Mouse (Mus musculus) midbrain, embryonic 13.5 days (tissue): ENCODE results near the gene Mtmr14. TPM values are rescaled to one million over a fixed set of nuclear protein-coding genes. Genes with fewer than 3 reads are reported as not detected.

Experiments used
- ATAC-seq: fragments of 200-750 bp; cut with Nextera tagmentation; 2 replicates; pipeline ENCODE4 v1.8.0; 2017; ENCODE audit warnings: mild to moderate bottlenecking, moderate TSS enrichment, moderate library complexity
- H3K27ac ChIP-seq: fragments of 300-500 bp; sonication (generic); 2 replicates; pipeline ENCODE4 v1.5.1; 2015; ENCODE audit warnings: inconsistent platforms, mild to moderate bottlenecking, moderate library complexity
- H3K27me3 ChIP-seq: fragments of 300-500 bp; sonication (generic); 2 replicates; pipeline ENCODE4 v1.6.1; 2015; ENCODE audit warnings: mild to moderate bottlenecking, inconsistent platforms
- H3K36me3 ChIP-seq: fragments of 300-500 bp; sonication (generic); 2 replicates; pipeline ENCODE4 v1.6.1; 2015; ENCODE audit warnings: mild to moderate bottlenecking, inconsistent platforms
- H3K4me1 ChIP-seq: fragments of 300-500 bp; sonication (generic); replicated peaks from 2 replicates; pipeline ENCODE4 v1.6.1; 2015; ENCODE audit warnings: inconsistent platforms
- H3K4me2 ChIP-seq: fragments of 300-500 bp; sonication (generic); replicated peaks from 2 replicates; pipeline ENCODE4 v1.6.1; 2015; ENCODE audit warnings: moderate library complexity, mild to moderate bottlenecking, inconsistent platforms
- H3K4me3 ChIP-seq: fragments of 300-500 bp; sonication (generic); replicated peaks from 2 replicates; pipeline ENCODE4 v1.5.1; 2015; ENCODE audit warnings: mild to moderate bottlenecking, inconsistent platforms
- H3K9ac ChIP-seq: fragments of 300-500 bp; sonication (generic); replicated peaks from 2 replicates; pipeline ENCODE4 v1.6.1; 2015; ENCODE audit warnings: mild to moderate bottlenecking, inconsistent platforms
- H3K9me3 ChIP-seq: fragments of 300-500 bp; sonication (generic); 2 replicates; pipeline ENCODE4 v1.6.1; 2016; ENCODE audit warnings: mild to moderate bottlenecking, inconsistent platforms
- WGBS: fragments of 180-500 bp; shearing (Covaris S2); methylation state at CpG from one replicate; pipeline ENCODE4 v1.1.7; 2015; 5-methylcytosine and 5-hydroxymethylcytosine counted together
- polyA plus RNA-seq: library from polyadenylated mRNA; unstranded; fragments of >200 nt; fragmentation: Nextera tagmentation; extraction: Ambion mirVana; gene quantifications from 2 replicates; pipeline ENCODE4 v1.2.1, GENCODE M21; 2015

Mtmr14 gene
- polyA plus RNA-seq, 1 experiment from 2014 or later = 45.0 TPM

DNA sequence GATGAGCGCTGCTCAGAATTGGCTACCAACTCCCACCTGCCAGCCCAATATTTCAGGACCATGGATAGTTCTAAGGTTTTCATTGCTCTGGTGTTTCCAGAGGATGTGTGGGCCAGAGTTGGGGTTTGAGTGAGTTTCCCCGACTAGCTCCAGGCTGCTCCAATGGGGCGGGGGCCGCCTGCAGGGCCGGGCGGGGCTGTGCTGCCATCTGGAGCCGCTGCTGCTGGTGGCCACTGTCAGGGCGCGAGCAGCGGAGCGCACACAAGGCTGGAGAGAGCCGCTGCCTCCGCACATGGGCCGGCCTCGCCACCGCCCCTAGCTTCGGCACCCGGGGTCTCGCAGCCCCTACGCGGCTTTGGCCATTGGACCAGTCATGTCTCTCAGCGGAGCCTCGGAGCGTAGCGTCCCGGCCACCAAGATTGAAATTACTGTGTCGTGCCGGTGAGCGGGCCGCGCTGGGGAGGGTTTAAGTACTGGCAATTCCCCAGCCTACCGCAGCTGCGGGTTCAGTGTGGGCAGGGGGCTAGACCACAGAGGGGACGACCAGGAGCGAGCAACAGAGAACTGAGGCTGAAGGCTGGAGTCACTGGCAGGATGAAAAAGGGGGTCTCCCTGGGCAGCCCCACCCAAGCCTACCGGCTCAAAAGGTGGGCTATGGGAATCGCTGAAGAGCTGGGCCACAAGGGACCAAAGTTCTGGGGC, 44.6 kb downstream of the Mtmr14 start, which contains the start of gene Cpne9:
Gene Cpne9, plus strand, starts transcription at position 207 of the 702 bp plus-strand sequence.
- no peak within 1 kb of the TSS for H3K27ac ChIP-seq
- peak; percentile 78 for ATAC-seq
- 1% methylated on average over 37 of the region's 37 CpGs for WGBS
- peak within 1 kb of the TSS; percentile 37 for H3K4me3 ChIP-seq
- peaks cover 47% of the 10 kb centered on the region for H3K27me3 ChIP-seq
- no peaks in the 10 kb centered on the region for H3K9me3 ChIP-seq
- peaks cover 14% of the 10 kb centered on the region for H3K4me1 ChIP-seq
- H3K36me3 ChIP-seq = peaks cover 28% of the 10 kb centered on the region
- H3K9ac ChIP-seq = peak within 1 kb of the TSS; percentile 60
- peak within 1 kb of the TSS; percentile 64 for H3K4me2 ChIP-seq

DNA sequence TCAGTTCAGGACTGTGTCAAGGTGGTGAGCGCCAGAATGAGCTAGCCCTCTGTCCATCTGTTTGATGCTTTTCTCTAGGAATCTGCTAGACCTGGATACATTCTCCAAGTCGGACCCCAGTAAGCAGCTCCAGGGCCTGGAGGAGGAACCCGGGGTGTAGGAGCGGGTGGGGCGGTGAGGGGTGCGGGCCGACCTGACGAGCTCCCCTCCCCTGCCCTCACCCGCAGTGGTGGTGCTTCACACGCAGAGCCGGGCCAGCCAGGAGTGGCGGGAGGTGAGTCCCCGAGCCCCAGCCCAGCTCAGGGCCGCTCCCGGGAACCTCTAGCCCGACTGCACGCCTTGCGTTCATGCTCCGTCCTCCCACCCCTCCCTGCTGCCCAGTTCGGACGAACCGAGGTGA, 45.3 kb downstream of the Mtmr14 start:
- H3K4me2 ChIP-seq = peak overlapping the region; percentile 64
- no peaks in the 10 kb centered on the region for H3K9me3 ChIP-seq
- peaks cover 47% of the 10 kb centered on the region for H3K27me3 ChIP-seq
- H3K4me3 ChIP-seq = peak overlapping the region; percentile 37
- peaks cover 22% of the 10 kb centered on the region for H3K36me3 ChIP-seq
- H3K9ac ChIP-seq = no peak overlapping the region; the same call in 1 of the 2 replicates
- WGBS = 1% methylated on average over 22 of the region's 22 CpGs
- H3K27ac ChIP-seq = no peak overlapping the region
- H3K4me1 ChIP-seq = peaks cover 14% of the 10 kb centered on the region
- peak; percentile 62 for ATAC-seq

DNA sequence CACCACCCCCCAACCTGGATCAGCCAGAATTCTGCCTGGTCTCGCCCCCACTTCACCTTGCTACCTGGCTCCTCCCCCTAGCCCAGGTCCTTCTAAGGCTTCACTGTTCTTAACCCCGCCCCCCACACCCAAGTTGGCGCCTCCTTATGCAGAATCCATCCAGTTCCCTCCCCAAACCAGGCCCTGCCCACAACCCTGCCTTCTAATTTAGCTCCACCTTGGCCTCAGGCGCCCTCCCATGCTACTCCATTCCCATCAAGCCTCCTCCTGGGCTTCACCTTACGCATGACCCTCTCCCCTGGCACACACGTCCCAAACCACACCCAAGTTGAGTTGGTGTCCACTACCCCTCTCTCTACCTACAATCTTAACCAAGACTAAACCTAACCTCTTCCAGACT, 45.9 kb downstream of the Mtmr14 start:
- WGBS = 2% methylated on average over 6 of the region's 6 CpGs
- Histone ChIP-seq H3K9ac (no peak overlapping the region), H3K9me3 (no peaks in the 10 kb centered on the region), H3K36me3 (peaks cover 17% of the 10 kb centered on the region), H3K4me2 (peak overlapping the region; percentile 64), H3K27me3 (peaks cover 47% of the 10 kb centered on the region), H3K27ac (no peak overlapping the region), H3K4me1 (peaks cover 14% of the 10 kb centered on the region), H3K4me3 (peak overlapping the region; percentile 37; the same call in 1 of the 2 replicates)
- ATAC-seq = no peak

DNA sequence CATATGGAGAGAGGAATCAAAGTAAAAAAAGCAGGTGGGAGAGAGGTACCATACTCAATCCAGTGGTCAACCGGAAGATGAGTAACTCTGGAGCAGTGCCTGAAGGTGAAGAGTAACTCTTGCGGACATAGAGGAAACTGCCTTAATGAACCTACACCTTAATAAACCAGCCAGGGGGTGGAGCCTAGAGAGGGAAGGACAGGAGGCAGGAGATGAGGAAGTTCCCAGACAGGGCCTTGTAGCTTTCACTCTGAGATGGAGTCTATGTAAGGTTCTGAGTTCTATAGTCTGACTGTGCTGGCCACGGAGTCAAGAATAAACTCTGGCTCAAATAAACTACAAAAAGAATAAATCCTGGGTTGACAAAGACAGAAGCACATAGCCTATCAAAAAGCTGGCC, 47.3 kb downstream of the Mtmr14 start:
- H3K9ac ChIP-seq = no peak overlapping the region
- no peaks in the 10 kb centered on the region for H3K9me3 ChIP-seq
- H3K36me3 ChIP-seq = peaks cover 3% of the 10 kb centered on the region; the same call in 1 of the 2 replicates
- H3K4me3 ChIP-seq = no peak overlapping the region
- H3K4me1 ChIP-seq = peaks cover 14% of the 10 kb centered on the region
- 75% methylated on average over 3 of the region's 3 CpGs for WGBS
- no peak overlapping the region for H3K4me2 ChIP-seq
- ATAC-seq = no peak
- peaks cover 47% of the 10 kb centered on the region for H3K27me3 ChIP-seq
- no peak overlapping the region for H3K27ac ChIP-seq

DNA sequence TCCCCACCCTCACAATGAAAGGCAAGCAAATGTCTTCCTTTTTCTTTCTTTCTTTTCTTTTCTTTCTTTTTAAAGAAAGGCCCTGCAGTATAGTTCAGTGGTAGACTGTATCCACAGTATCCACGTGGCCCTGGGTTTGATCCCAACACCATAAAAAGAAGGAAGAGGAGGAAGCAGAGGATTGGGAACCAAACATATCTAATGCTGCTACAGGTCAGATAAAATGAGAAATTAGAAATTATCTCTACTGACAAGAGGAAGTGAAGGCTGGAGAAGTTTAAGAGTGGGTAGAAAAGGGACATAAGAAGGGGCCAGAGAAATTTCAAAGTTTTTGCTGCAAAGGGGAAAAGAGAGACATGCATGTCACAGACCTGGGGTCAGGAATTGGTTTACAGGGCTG, 48.7 kb downstream of the Mtmr14 start:
- peaks cover 14% of the 10 kb centered on the region for H3K4me1 ChIP-seq
- no peak for ATAC-seq
- WGBS = 68% methylated on average over 1 of the region's 1 CpGs

DNA sequence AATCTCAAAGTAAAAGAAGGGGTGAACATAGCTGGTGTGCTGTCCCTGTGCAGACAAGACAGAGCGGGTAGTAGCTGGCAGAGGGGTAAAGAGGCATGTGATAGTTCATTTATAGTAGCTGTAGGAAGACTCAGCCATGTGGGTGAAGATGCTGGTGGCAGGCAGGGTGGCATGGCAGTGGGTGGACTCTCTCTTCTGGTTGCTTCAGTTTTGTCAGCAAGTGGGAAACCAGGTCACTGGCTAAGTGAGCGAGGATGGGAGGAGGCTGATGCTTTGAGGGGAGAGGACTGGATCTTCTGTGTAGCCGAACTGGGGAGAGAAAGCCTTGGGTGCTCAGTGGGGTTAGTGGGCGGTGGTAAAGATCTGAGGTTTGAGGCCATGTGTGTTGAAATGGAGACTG, 49.6 kb downstream of the Mtmr14 start:
- H3K27ac ChIP-seq = no peak overlapping the region
- peaks cover 30% of the 10 kb centered on the region for H3K27me3 ChIP-seq
- ATAC-seq = no peak
- H3K4me3 ChIP-seq = no peak overlapping the region
- 60% methylated on average over 4 of the region's 4 CpGs for WGBS
- no peaks in the 10 kb centered on the region for H3K36me3 ChIP-seq
- no peak overlapping the region for H3K4me2 ChIP-seq
- H3K9ac ChIP-seq = no peak overlapping the region
- H3K4me1 ChIP-seq = peaks cover 9% of the 10 kb centered on the region
- H3K9me3 ChIP-seq = no peaks in the 10 kb centered on the region

More for the DNA sequence above, 48.7 kb downstream of the Mtmr14 start:
- no peaks in the 10 kb centered on the region for H3K36me3 ChIP-seq
- H3K4me2 ChIP-seq = no peak overlapping the region
- H3K4me3 ChIP-seq = no peak overlapping the region
- H3K9ac ChIP-seq = no peak overlapping the region
- peaks cover 39% of the 10 kb centered on the region for H3K27me3 ChIP-seq
- H3K27ac ChIP-seq = no peak overlapping the region
- no peaks in the 10 kb centered on the region for H3K9me3 ChIP-seq

DNA sequence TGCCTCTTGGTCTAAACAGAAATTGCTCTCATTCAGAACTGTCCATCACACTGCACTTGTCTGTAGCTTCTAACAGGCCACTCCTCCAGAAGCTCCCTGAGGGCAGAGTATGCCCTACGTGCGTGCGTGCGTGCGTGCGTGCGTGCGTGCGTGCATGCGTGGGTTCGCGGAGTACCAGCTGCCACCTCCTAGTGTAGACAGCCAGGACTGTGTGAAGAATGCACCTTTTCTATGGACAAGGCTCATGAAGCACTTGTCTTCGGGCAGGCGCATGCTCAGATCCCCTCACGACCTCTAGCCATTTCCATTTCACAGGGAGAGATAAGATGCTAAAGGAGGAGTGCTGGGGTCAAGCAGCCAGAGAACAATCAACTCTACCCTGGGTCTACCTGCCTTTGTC, 51.7 kb downstream of the Mtmr14 start:
- no peaks in the 10 kb centered on the region for H3K36me3 ChIP-seq
- no peaks in the 10 kb centered on the region for H3K9me3 ChIP-seq
- H3K27me3 ChIP-seq = peaks cover 8% of the 10 kb centered on the region; the same call in 1 of the 2 replicates
- no peak overlapping the region for H3K9ac ChIP-seq
- no peaks in the 10 kb centered on the region for H3K4me1 ChIP-seq
- no peak overlapping the region for H3K27ac ChIP-seq
- no peak overlapping the region for H3K4me2 ChIP-seq
- 95% methylated on average over 15 of the region's 15 CpGs for WGBS
- H3K4me3 ChIP-seq = no peak overlapping the region
- no peak for ATAC-seq

DNA sequence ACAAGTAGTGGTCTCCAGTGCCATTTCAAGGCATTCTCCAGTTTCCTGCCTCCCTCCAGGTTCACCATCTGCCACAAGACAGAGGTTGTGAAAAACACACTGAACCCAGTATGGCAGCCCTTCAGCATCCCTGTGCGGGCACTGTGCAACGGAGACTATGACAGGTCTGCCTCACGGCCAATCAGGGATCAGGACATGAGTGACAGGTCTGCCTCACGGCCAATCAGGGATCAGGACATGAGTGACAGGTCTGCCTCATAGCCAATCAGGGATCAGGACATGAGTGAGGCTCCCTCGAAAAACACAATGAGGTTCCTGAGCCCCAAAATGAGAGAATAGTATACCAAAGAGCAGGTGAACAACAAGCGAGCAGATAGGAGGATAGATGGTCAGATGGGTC, 52.7 kb downstream of the Mtmr14 start:
- H3K4me1 ChIP-seq = no peaks in the 10 kb centered on the region
- WGBS = 73% methylated on average over 6 of the region's 6 CpGs
- no peaks in the 10 kb centered on the region for H3K9me3 ChIP-seq
- no peak overlapping the region for H3K9ac ChIP-seq
- no peak overlapping the region for H3K4me3 ChIP-seq
- H3K4me2 ChIP-seq = no peak overlapping the region
- no peaks in the 10 kb centered on the region for H3K27me3 ChIP-seq
- peak; percentile 53; the same call in 1 of the 2 replicates for ATAC-seq
- no peak overlapping the region for H3K27ac ChIP-seq
- no peaks in the 10 kb centered on the region for H3K36me3 ChIP-seq

DNA sequence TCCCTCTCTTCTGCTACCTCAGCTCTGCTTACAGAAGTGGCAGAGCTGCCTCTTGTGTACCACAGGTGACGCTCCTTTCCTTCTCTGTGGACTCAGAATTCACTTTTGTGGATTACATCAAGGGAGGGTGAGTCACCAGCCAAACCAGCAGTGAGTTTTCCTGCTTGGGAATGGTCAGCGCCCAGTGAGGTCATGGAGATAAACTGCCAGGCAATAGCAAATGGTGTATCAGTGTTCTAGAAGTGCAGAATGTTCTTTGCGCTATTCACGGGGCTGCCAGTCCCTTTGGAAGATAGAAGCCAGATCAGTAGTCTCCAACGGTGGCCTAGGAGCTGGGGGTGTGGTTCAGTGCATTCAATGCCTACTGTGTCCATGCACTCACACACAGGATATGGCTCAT, 55.3 kb downstream of the Mtmr14 start:
- 75% methylated on average over 5 of the region's 5 CpGs for WGBS
- ATAC-seq = no peak
- H3K36me3 ChIP-seq = no peaks in the 10 kb centered on the region

DNA sequence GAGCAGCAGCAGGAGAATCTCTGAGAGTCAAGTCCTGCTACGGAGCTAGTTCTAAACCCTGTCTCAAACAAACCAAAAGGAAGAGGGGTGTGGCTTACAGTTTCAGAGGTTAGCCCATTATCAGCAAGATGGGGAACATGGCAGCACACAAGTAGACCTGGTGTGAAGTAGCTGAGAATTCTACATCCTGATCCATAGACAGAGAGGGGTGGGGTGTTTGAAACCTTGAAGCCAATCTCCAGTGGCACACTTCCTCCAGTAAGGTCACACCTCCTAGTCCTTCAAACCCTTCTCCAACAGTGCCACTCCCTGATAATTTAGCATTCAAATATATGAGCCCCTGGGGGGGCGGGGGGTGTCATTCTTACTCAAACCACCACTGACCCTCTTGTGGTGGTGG, 58.4 kb downstream of the Mtmr14 start:
- Histone ChIP-seq H3K4me2 (no peak overlapping the region), H3K9me3 (no peaks in the 10 kb centered on the region), H3K36me3 (no peaks in the 10 kb centered on the region), H3K4me3 (no peak overlapping the region), H3K27ac (no peak overlapping the region), H3K9ac (no peak overlapping the region), H3K27me3 (no peaks in the 10 kb centered on the region), H3K4me1 (no peaks in the 10 kb centered on the region)
- no peak for ATAC-seq
- 80% methylated on average over 2 of the region's 2 CpGs for WGBS

More for the DNA sequence above, 55.3 kb downstream of the Mtmr14 start:
- Histone ChIP-seq H3K4me1 (no peaks in the 10 kb centered on the region), H3K4me2 (no peak overlapping the region), H3K27ac (no peak overlapping the region), H3K4me3 (no peak overlapping the region), H3K9ac (no peak overlapping the region), H3K27me3 (no peaks in the 10 kb centered on the region), H3K9me3 (no peaks in the 10 kb centered on the region)

DNA sequence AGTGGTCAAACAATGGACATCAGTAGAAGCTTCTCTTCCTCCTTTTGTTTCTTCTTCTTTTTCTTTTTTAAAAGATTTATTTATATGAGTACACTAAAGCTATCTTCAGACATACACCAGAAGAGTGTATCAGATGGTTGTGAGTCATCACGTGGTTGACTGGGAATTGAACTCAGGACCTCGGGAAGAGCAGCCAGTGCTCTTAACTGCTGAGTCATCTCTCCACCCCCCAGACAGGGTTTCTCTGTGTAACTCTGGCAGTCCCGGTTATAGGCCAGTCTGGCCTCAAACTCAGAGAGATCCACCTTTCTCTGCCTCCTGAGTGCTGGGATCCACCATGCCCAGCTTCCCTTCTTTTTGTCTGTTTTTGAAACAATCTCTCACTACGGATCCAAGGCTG, 59.0 kb downstream of the Mtmr14 start:
- WGBS = 77% methylated on average over 4 of the region's 4 CpGs
- ATAC-seq = no peak
- H3K4me1 ChIP-seq = no peaks in the 10 kb centered on the region
- H3K36me3 ChIP-seq = no peaks in the 10 kb centered on the region
- no peak overlapping the region for H3K4me2 ChIP-seq
- no peak overlapping the region for H3K4me3 ChIP-seq
- H3K9me3 ChIP-seq = no peaks in the 10 kb centered on the region
- no peaks in the 10 kb centered on the region for H3K27me3 ChIP-seq
- H3K27ac ChIP-seq = no peak overlapping the region
- no peak overlapping the region for H3K9ac ChIP-seq

DNA sequence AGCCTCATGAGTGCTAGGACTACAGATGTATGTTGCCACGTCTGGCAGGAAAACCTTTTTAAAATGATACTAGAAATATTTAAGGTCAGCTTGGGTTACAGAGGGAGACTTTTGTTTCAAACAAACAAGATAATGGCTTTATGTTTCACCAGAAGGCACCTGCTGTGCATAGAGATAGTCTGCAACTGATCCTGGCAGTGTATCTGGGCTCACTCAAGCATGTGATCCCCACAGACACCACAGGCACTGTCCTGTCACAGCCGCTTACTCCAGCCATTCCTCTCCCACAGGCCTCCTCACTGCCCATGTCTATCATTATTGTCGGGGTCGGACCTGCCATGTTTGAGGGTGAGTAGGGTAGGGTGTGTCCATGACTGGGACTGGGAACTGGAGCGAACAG, 63.7 kb downstream of the Mtmr14 start:
- 79% methylated on average over 5 of the region's 5 CpGs for WGBS
- Histone ChIP-seq H3K9me3 (no peaks in the 10 kb centered on the region), H3K27ac (no peak overlapping the region), H3K4me1 (peaks cover 4% of the 10 kb centered on the region), H3K27me3 (no peaks in the 10 kb centered on the region), H3K9ac (no peak overlapping the region), H3K4me2 (no peak overlapping the region), H3K36me3 (no peaks in the 10 kb centered on the region), H3K4me3 (no peak overlapping the region)
- no peak for ATAC-seq

DNA sequence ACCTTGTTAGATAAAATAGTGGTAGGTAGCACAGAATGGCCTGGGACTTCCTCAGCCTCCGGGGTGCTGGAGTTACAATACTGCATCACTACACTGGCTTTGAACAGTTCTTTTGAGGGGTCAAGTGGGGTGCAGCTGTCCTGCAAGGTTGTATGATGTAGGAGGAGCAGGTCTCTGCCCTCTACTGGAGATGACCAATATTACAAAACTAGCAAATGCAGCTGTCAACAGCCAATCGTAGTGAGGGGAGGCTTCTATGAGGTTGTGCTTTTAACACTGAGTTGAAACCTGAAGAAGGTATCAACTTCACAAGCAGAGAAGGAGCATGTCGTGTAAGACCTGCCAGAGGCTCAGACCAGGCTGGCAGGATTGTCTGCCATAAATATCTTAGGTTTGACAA, 64.6 kb downstream of the Mtmr14 start:
- Histone ChIP-seq H3K36me3 (no peaks in the 10 kb centered on the region), H3K4me2 (no peak overlapping the region), H3K4me3 (no peak overlapping the region), H3K4me1 (peaks cover 4% of the 10 kb centered on the region), H3K27ac (no peak overlapping the region), H3K9me3 (no peaks in the 10 kb centered on the region), H3K9ac (no peak overlapping the region), H3K27me3 (no peaks in the 10 kb centered on the region)
- no peak for ATAC-seq
- 27% methylated on average over 3 of the region's 3 CpGs for WGBS
